Mouse (Mus musculus): ENCODE measurements around the gene Ggps1. TPM values are rescaled to one million over a fixed set of nuclear protein-coding genes. Genes with fewer than 3 reads are reported as not detected.
A peak's percentile ranks its signal among the peaks of the same experiment; 100 is the strongest.
"Not testable (repeated sequence)": the region's sequence is repeated elsewhere in the genome, so short reads cannot be mapped to it uniquely, and the experiment has no call there.

Gene Ggps1
- total RNA-seq, 1 experiment from 2014 or later, result 25.4 TPM

- peak; percentile 97 for ATAC-seq (replicated peaks; ENCODE audit: low read depth, poor library complexity, severe bottlenecking)
These were observed 23.9 kb downstream of the Ggps1 start, which contains the start of gene Tbce for GRCm38 (mm10) chr13:14039292-14039965. TSS of gene Tbce (minus strand) at chr13:14039638.

GRCm38 (mm10) chr13:14038911-14039291, 24.4 kb downstream of the Ggps1 start:
- no peak for ATAC-seq (replicated peaks; ENCODE audit: low read depth, poor library complexity, severe bottlenecking)

- no peak for ATAC-seq (replicated peaks; ENCODE audit: low read depth, poor library complexity, severe bottlenecking)
These were observed 27.2 kb downstream of the Ggps1 start for GRCm38 (mm10) chr13:14035875-14036630.

- ATAC-seq (replicated peaks; ENCODE audit: low read depth, poor library complexity, severe bottlenecking), result not testable (repeated sequence)
These were observed 27.9 kb downstream of the Ggps1 start for GRCm38 (mm10) chr13:14035352-14035751.

- peak; percentile 70 for ATAC-seq (replicated peaks; ENCODE audit: low read depth, poor library complexity, severe bottlenecking)
These were observed 29.3 kb downstream of the Ggps1 start for GRCm38 (mm10) chr13:14034073-14034348.

- peak; percentile 56 for ATAC-seq (replicated peaks; ENCODE audit: low read depth, poor library complexity, severe bottlenecking)
These were observed 29.8 kb downstream of the Ggps1 start for GRCm38 (mm10) chr13:14033309-14034072.

GRCm38 (mm10) chr13:14026154-14026820, 37.0 kb downstream of the Ggps1 start:
- ATAC-seq (replicated peaks; ENCODE audit: low read depth, poor library complexity, severe bottlenecking), result no peak

- ATAC-seq (replicated peaks; ENCODE audit: low read depth, poor library complexity, severe bottlenecking), result no peak
These were observed 37.7 kb downstream of the Ggps1 start for GRCm38 (mm10) chr13:14025554-14025953.

GRCm38 (mm10) chr13:14021417-14021816, 41.9 kb downstream of the Ggps1 start:
- not testable (repeated sequence) for ATAC-seq (replicated peaks; ENCODE audit: low read depth, poor library complexity, severe bottlenecking)

- no peak for ATAC-seq (replicated peaks; ENCODE audit: low read depth, poor library complexity, severe bottlenecking)
These were observed 44.4 kb downstream of the Ggps1 start for GRCm38 (mm10) chr13:14018852-14019251.

GRCm38 (mm10) chr13:14018283-14018682, 45.0 kb downstream of the Ggps1 start:
- ATAC-seq (replicated peaks; ENCODE audit: low read depth, poor library complexity, severe bottlenecking), result no peak

GRCm38 (mm10) chr13:14015609-14016008, 47.7 kb downstream of the Ggps1 start:
- ATAC-seq (replicated peaks; ENCODE audit: low read depth, poor library complexity, severe bottlenecking), result no peak

- no peak for ATAC-seq (replicated peaks; ENCODE audit: low read depth, poor library complexity, severe bottlenecking)
These were observed 48.7 kb downstream of the Ggps1 start for GRCm38 (mm10) chr13:14014540-14014939.

GRCm38 (mm10) chr13:14014001-14014400, 49.3 kb downstream of the Ggps1 start:
- ATAC-seq (replicated peaks; ENCODE audit: low read depth, poor library complexity, severe bottlenecking), result no peak

GRCm38 (mm10) chr13:14011454-14011995, 51.8 kb downstream of the Ggps1 start:
- ATAC-seq (replicated peaks; ENCODE audit: low read depth, poor library complexity, severe bottlenecking), result peak; percentile 57

- no peak for ATAC-seq (replicated peaks; ENCODE audit: low read depth, poor library complexity, severe bottlenecking)
These were observed 57.2 kb downstream of the Ggps1 start for GRCm38 (mm10) chr13:14006056-14006455.

GRCm38 (mm10) chr13:14004999-14005398, 58.3 kb downstream of the Ggps1 start:
- no peak for ATAC-seq (replicated peaks; ENCODE audit: low read depth, poor library complexity, severe bottlenecking)

GRCm38 (mm10) chr13:14004086-14004485, 59.2 kb downstream of the Ggps1 start:
- ATAC-seq (replicated peaks; ENCODE audit: low read depth, poor library complexity, severe bottlenecking), result peak; percentile 20; the same call in 1 of the 2 replicates

GRCm38 (mm10) chr13:14002706-14003105, 60.6 kb downstream of the Ggps1 start:
- no peak for ATAC-seq (replicated peaks; ENCODE audit: low read depth, poor library complexity, severe bottlenecking)
